Mouse (Mus musculus) splenic B cell, adult 2 months (primary cell): ENCODE results near the gene Alox15.

Source experiments
- DNase-seq: peaks from one replicate; pipeline ENCODE4 v3.0.0-alpha.2; 2011; ENCODE audit warnings: low read depth, low spot score
- H3K27me3 ChIP-seq: 2 replicates; pipeline ENCODE4 v1.6.1; 2012; ENCODE audit warnings: mild to moderate bottlenecking, low read length, moderate library complexity, mixed read lengths; ENCODE audit not compliant: control insufficient read depth, poor library complexity, insufficient read depth, severe bottlenecking
- H3K36me3 ChIP-seq: 2 replicates; pipeline ENCODE4 v1.6.1; 2012; ENCODE audit warnings: mild to moderate bottlenecking, low read length, moderate library complexity, mixed read lengths; ENCODE audit not compliant: control insufficient read depth, poor library complexity, insufficient read depth, severe bottlenecking

Alox15 gene

GRCm38 (mm10) chr11:70339481-70339880 is 12.3 kb downstream of the Alox15 start:
- no peaks in the 10 kb centered on the region for H3K27me3 ChIP-seq
- H3K36me3 ChIP-seq = no peaks in the 10 kb centered on the region
- DNase-seq = no peak

GRCm38 (mm10) chr11:70334477-70334876 is 17.4 kb downstream of the Alox15 start:
- no peaks in the 10 kb centered on the region for H3K27me3 ChIP-seq
- DNase-seq = peak; percentile 66

GRCm38 (mm10) chr11:70324726-70325125 is 27.1 kb downstream of the Alox15 start:
- Histone ChIP-seq H3K36me3 (no peaks in the 10 kb centered on the region), H3K27me3 (no peaks in the 10 kb centered on the region)
- no peak for DNase-seq

More at GRCm38 (mm10) chr11:70334477-70334876, 17.4 kb downstream of the Alox15 start:
- H3K36me3 ChIP-seq = no peaks in the 10 kb centered on the region

GRCm38 (mm10) chr11:70322528-70322927 is 29.3 kb downstream of the Alox15 start, which contains the start of gene Alox12e:
Gene Alox12e (minus strand): TSS chr11:70322628.
- Histone ChIP-seq H3K36me3 (no peaks in the 10 kb centered on the region), H3K27me3 (no peaks in the 10 kb centered on the region; the same call in 1 of the 2 replicates)
- DNase-seq = no peak

GRCm38 (mm10) chr11:70321664-70322063 is 30.2 kb downstream of the Alox15 start:
- no peaks in the 10 kb centered on the region; the same call in 1 of the 2 replicates for H3K27me3 ChIP-seq
- H3K36me3 ChIP-seq = no peaks in the 10 kb centered on the region
- DNase-seq = peak; percentile 61

DNA sequence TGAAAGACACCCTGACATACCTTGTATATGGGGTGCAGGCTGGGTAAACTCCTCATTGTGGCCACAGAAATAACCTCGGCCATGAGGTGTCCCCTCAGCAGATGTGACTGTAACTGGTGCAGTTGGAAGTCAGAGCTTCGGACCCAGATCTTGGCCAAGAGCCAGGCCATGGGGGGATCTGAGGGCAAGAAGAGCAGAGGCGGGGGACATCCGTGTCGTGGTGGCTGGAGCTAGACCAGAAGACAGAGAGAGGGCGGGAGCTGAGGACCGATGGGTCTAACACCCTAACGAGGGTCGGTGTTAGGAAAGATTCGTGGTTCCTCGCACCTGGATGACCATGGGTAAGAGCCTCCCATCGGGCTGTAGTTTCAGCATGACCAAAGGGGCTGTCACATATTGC is 32.2 kb downstream of the Alox15 start:
- H3K36me3 ChIP-seq = no peaks in the 10 kb centered on the region
- DNase-seq = no peak
- H3K27me3 ChIP-seq = no peaks in the 10 kb centered on the region; the same call in 1 of the 2 replicates

GRCm38 (mm10) chr11:70313833-70314232 is 38.0 kb downstream of the Alox15 start:
- no peaks in the 10 kb centered on the region; the same call in 1 of the 2 replicates for H3K27me3 ChIP-seq
- DNase-seq = peak; percentile 62
- no peaks in the 10 kb centered on the region for H3K36me3 ChIP-seq

DNA sequence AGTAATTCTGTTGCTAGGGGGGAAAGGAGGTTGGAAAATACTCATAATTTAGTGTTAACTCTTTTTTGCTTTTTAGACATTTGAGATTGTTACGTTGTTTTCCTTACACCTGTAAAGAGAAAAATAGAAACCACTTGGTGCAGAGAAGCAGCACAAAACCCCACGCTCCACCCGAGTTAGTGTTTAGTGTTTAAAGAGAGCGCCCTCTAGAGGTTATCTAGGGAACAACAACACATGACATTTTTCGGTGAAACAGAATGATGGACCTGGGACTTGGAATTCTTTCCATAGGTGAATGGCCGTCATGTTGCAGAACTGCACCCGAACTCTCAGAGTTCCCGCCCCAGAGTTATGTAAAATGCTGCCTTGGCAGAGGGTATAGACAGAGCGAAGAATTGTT is 42.5 kb downstream of the Alox15 start:
- peak; percentile 75 for DNase-seq
- Histone ChIP-seq H3K27me3 (no peaks in the 10 kb centered on the region), H3K36me3 (no peaks in the 10 kb centered on the region)

DNA sequence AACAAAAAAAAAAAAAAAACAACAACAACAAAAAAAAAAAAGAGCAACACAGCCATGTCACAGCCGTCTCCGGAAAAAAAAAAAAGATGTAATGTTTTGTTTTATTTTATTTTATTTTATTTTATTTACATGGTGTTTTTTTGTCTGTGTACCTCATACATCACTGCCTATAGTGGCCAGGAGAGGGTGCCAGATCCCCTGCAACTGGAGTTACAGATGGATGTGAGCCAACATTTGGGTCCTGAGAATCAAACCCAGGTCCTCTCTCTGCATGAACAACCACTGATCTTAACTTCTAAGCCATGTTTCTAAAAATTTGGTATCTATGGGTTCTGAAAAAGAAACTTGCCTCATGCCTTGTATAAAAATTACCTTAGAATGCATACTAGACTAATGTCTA is 43.5 kb downstream of the Alox15 start:
- DNase-seq = peak; percentile 52
- Histone ChIP-seq H3K36me3 (no peaks in the 10 kb centered on the region), H3K27me3 (no peaks in the 10 kb centered on the region)

GRCm38 (mm10) chr11:70306159-70306558 is 45.7 kb downstream of the Alox15 start:
- Histone ChIP-seq H3K27me3 (no peaks in the 10 kb centered on the region), H3K36me3 (no peaks in the 10 kb centered on the region)
- DNase-seq = peak; percentile 65

DNA sequence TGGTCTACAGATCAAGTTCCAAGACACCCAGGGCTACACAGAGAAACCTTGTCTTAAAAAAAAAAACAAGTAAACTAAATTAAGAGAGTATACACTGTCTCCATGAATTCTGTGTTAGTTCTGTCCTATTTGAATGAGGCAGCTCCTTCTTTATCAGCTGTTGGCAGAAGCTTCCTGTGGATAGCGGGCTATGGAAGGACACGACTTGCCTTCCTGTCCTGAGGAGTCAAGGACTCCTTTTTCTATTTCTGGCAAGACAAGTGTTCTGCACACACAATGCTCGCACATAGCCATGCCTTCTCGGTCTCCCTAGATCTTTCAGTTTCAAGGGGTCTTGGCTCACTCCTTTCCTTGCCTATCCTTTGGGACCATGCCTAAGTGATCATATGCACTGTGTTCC is 49.5 kb downstream of the Alox15 start:
- no peaks in the 10 kb centered on the region for H3K27me3 ChIP-seq
- no peaks in the 10 kb centered on the region for H3K36me3 ChIP-seq
- no peak for DNase-seq

- H3K36me3 ChIP-seq = no peaks in the 10 kb centered on the region
- no peaks in the 10 kb centered on the region for H3K27me3 ChIP-seq
- DNase-seq = peak; percentile 12
Observed at GRCm38 (mm10) chr11:70297836-70298454, 53.9 kb downstream of the Alox15 start.

DNA sequence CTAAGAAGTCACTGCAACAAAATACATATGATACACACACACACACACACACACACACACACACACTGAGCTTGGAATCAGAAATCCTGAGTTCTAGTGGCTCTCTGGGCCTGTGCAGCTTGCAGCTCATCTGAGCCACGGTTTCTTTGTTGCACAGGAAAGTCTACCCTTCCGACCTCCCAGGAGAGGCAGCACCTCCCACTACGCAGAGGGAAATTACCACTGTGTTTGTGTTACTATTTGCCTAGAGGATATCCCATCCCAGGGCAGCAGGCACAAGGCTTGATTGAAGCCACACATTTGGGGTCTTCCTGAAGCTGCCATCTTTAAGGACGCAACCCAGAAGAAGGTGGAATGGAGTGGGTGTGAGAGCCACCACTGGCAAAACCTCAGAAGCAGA is 54.4 kb downstream of the Alox15 start:
- no peak for DNase-seq

More for the DNA sequence above, 54.4 kb downstream of the Alox15 start:
- Histone ChIP-seq H3K27me3 (no peaks in the 10 kb centered on the region), H3K36me3 (no peaks in the 10 kb centered on the region)
